Mouse (Mus musculus): ENCODE measurements around the gene Sf3b1. TPM values are rescaled to one million over a fixed set of nuclear protein-coding genes. Genes with fewer than 3 reads are reported as not detected.

Gene Sf3b1
- total and polyA plus RNA-seq, 3 experiments, result 111 to 167 (median 118) TPM

DNA sequence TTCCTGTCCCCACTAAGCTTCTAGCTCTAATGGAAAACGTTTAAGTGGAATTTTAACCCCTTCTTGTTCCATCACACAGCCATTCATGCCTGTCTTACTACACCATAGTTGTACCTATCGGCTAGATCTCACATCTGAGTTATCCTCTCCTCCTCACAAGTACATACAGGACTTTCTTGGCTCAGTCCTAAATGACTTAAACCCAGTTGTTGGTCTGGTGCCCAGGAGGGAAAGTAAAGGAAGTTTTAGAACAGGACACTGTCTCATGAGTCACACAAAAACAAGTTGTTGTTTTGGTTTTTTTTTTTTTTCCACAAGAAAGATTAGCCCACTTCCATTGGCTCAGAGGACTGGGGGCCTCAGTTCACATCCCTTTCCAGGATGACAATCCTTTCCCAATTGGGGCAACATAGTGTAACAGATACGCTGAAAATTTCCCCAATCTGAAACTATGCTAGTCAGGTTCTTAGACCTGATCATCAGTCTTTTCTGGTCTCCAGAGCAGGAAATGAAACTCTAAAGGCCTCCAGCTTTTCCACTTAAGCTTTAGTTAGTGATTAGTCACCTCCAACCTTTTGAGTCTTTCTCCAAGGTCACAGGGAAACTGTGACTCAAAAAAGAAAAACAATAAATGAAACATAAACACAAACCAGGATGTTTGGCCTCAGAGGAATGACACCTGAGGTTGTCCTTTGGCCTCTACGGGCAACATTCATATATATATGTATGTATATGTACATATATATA lies 21.7 kb upstream of the Sf3b1 start:
- TF ChIP-seq CHD1 (IDR thresholded peaks at IDR 0.05; ENCODE audit: low read depth, low read length) (no peak), MXI1 (IDR thresholded peaks at IDR 0.05; ENCODE audit: low read depth, low read length) (no peak), POLR2AphosphoS5 (IDR thresholded peaks at IDR 0.05; ENCODE audit: borderline replicate concordance, low read depth, low read length) (no peak), MAZ (IDR thresholded peaks at IDR 0.05; ENCODE audit: low read depth, low read length) (no peak), MEF2A (IDR thresholded peaks at IDR 0.05; ENCODE audit: extremely low read depth, insufficient replicate concordance, low read depth, low read length, poor library complexity, severe bottlenecking) (no peak), POLR2AphosphoS2 (IDR thresholded peaks at IDR 0.05; ENCODE audit: low read length) (no peak), ZKSCAN1 (IDR thresholded peaks at IDR 0.05; ENCODE audit: low read depth, low read length) (no peak), E2F4 (IDR thresholded peaks at IDR 0.05; ENCODE audit: borderline replicate concordance, low read depth, low read length) (no peak), MYB (IDR thresholded peaks at IDR 0.05; ENCODE audit: low read depth, low read length) (no peak), CTCF (IDR thresholded peaks at IDR 0.05 in 2 of 3, conservative IDR thresholded peaks at IDR 0.05 in 1 of 3; ENCODE audit: control insufficient read depth in 1 of 3, insufficient read depth in 1 of 3, low read depth in 2 of 3, low read length in 3 of 3, poor library complexity in 1 of 3, severe bottlenecking in 1 of 3) (no peak), JUND (IDR thresholded peaks at IDR 0.05; ENCODE audit: low read depth, low read length) (no peak), GABPA (IDR thresholded peaks at IDR 0.05; ENCODE audit: low read depth, low read length) (no peak), RCOR1 (IDR thresholded peaks at IDR 0.05; ENCODE audit: low read depth, low read length) (no peak), USF1 (IDR thresholded peaks at IDR 0.05; ENCODE audit: low read depth, low read length) (no peak), EP300 (IDR thresholded peaks at IDR 0.05; ENCODE audit: low read depth in 1 of 2, low read length in 2 of 2) (no peak), HCFC1 (IDR thresholded peaks at IDR 0.05; ENCODE audit: low read depth, low read length) (no peak), MYC (IDR thresholded peaks at IDR 0.05; ENCODE audit: low read depth, low read length) (no peak), SMC3 (IDR thresholded peaks at IDR 0.05; ENCODE audit: low read depth, low read length) (no peak), GATA1 (IDR thresholded peaks at IDR 0.05; ENCODE audit: low read depth, low read length) (no peak)
- peaks cover 0 to 10% of the 10 kb centered on the region in 2 experiments; a peak in 2 of 4 replicates for H3K36me3 ChIP-seq (ENCODE audit: control insufficient read depth in 1 of 2, insufficient read depth in 2 of 2, low read length in 2 of 2)
- no peaks in the 10 kb centered on the region for H3K9me3 ChIP-seq (replicated peaks; ENCODE audit: insufficient read depth, low read length)
- H3K27me3 ChIP-seq (ENCODE audit: control insufficient read depth in 1 of 2, insufficient read depth in 2 of 2, low read length in 2 of 2), result no peaks in the 10 kb centered on the region
- no peak overlapping the region for H3K9ac ChIP-seq (ENCODE audit: control insufficient read depth, low read depth, low read length, poor library complexity, severe bottlenecking)
- H3K27ac ChIP-seq (ENCODE audit: control insufficient read depth, low read depth, low read length), result no peak overlapping the region
- H3K79me2 ChIP-seq (ENCODE audit: control insufficient read depth, insufficient read depth, low read length, poor library complexity), result peaks cover 9% of the 10 kb centered on the region
- no peak overlapping the region for H3K4me3 ChIP-seq (ENCODE audit: control insufficient read depth in 1 of 2, insufficient read depth in 1 of 2, low read depth in 2 of 2, low read length in 2 of 2)
- peaks cover 5 to 6% of the 10 kb centered on the region in 2 experiments for H3K4me1 ChIP-seq (ENCODE audit: control insufficient read depth in 1 of 2, insufficient read depth in 2 of 2, low read length in 2 of 2)
- DNase-seq (ENCODE audit: low read depth, low spot score), result no peak

DNA sequence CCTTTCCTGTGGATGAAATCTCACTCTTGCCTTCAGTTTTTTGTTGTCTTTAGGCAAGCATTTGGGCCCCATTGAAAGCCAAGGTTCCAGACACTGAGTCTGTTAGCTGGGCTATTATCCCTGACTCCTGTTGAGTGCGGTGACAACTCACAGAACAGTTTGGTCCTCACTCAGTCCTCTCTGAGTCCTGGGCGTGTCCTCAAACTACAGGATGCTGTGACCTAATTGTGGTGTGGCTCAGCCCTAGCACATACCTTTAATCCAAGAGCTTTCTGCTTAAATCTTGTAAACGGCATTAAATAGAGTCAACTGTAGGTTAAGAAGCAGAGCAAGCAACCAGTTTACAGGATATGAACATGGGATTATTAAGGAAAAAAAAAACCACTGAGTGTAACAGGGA lies 15.9 kb upstream of the Sf3b1 start:
- Histone ChIP-seq H3K4me1 (ENCODE audit: control insufficient read depth in 1 of 2, insufficient read depth in 2 of 2, low read length in 2 of 2) (no peaks in the 10 kb centered on the region), H3K9me3 (replicated peaks; ENCODE audit: insufficient read depth, low read length) (no peaks in the 10 kb centered on the region), H3K36me3 (ENCODE audit: control insufficient read depth in 1 of 2, insufficient read depth in 2 of 2, low read length in 2 of 2) (no peaks in the 10 kb centered on the region), H3K27me3 (ENCODE audit: control insufficient read depth in 1 of 2, insufficient read depth in 2 of 2, low read length in 2 of 2) (no peaks in the 10 kb centered on the region; a peak in 1 of 4 replicates), H3K9ac (ENCODE audit: control insufficient read depth, low read depth, low read length, poor library complexity, severe bottlenecking) (no peak overlapping the region), H3K27ac (ENCODE audit: control insufficient read depth, low read depth, low read length) (no peak overlapping the region), H3K79me2 (ENCODE audit: control insufficient read depth, insufficient read depth, low read length, poor library complexity) (no peaks in the 10 kb centered on the region), H3K4me3 (ENCODE audit: control insufficient read depth in 1 of 2, insufficient read depth in 1 of 2, low read depth in 2 of 2, low read length in 2 of 2) (no peak overlapping the region)
- DNase-seq (ENCODE audit: low read depth, low spot score), result no peak
- no peak for TF ChIP-seq NELFE (IDR thresholded peaks at IDR 0.05; ENCODE audit: low read depth, low read length)
- no peak for TF ChIP-seq MEF2A (IDR thresholded peaks at IDR 0.05; ENCODE audit: extremely low read depth, insufficient replicate concordance, low read depth, low read length, poor library complexity, severe bottlenecking)
- TF ChIP-seq SIN3A (IDR thresholded peaks at IDR 0.05; ENCODE audit: low read length), result no peak
- TF ChIP-seq MYB (IDR thresholded peaks at IDR 0.05; ENCODE audit: low read depth, low read length), result no peak
- no peak for TF ChIP-seq USF2 (IDR thresholded peaks at IDR 0.05; ENCODE audit: borderline replicate concordance in 1 of 2, insufficient read depth in 1 of 2, low read depth in 1 of 2, low read length in 2 of 2)
- no peak for TF ChIP-seq MAZ (IDR thresholded peaks at IDR 0.05; ENCODE audit: low read depth, low read length)
- no peak for TF ChIP-seq MYC (IDR thresholded peaks at IDR 0.05; ENCODE audit: low read depth, low read length)
- no peak for TF ChIP-seq POLR2AphosphoS2 (IDR thresholded peaks at IDR 0.05; ENCODE audit: low read length)
- TF ChIP-seq POLR2AphosphoS5 (IDR thresholded peaks at IDR 0.05; ENCODE audit: borderline replicate concordance, low read depth, low read length), result no peak
- TF ChIP-seq MAFK (IDR thresholded peaks at IDR 0.05; ENCODE audit: borderline replicate concordance, low read depth, low read length), result no peak
- TF ChIP-seq CTCF (IDR thresholded peaks at IDR 0.05 in 2 of 3, conservative IDR thresholded peaks at IDR 0.05 in 1 of 3; ENCODE audit: control insufficient read depth in 1 of 3, insufficient read depth in 1 of 3, low read depth in 2 of 3, low read length in 3 of 3, poor library complexity in 1 of 3, severe bottlenecking in 1 of 3), result no peak
- TF ChIP-seq ZMIZ1 (IDR thresholded peaks at IDR 0.05; ENCODE audit: low read depth, low read length), result no peak
- TF ChIP-seq USF1 (IDR thresholded peaks at IDR 0.05; ENCODE audit: low read depth, low read length), result no peak
- no peak for TF ChIP-seq TBP (IDR thresholded peaks at IDR 0.05; ENCODE audit: low read depth, low read length)
- TF ChIP-seq MAX (IDR thresholded peaks at IDR 0.05; ENCODE audit: low read length), result no peak

All from MEL (cell line).